23 mouse cellular contexts compared by ENCODE assay signal in genomic region chr6:16794036-16794435, GRCm38 (mm10).
A peak's percentile ranks its signal among the peaks of the same experiment; 100 is the strongest.
DNase-seq lines count a peak whose midpoint lies in the region; ATAC-seq lines count a peak whose summit lies in the region.
"Had no signal": no experiment of that assay in that cellular context is flagged by ENCODE, and none has a peak within 500 bp of the region (broad histone marks: within the 10 kb centered on the region; RNA-seq: fewer than 3 reads in every experiment).

No protein-coding gene starts in this region.

- no peak overlapping the region for H3K9ac ChIP-seq in embryonic facial prominence, embryonic 11.5 days (replicated peaks; ENCODE audit: low read length)
- H3K9ac ChIP-seq in kidney, embryonic 15.5 days, result no peak overlapping the region
- H3K9ac ChIP-seq: embryonic facial prominence, embryonic 12.5 days; forebrain, embryonic 13.5 days; forebrain, postnatal 0 days; heart, embryonic 13.5 days; hindbrain, embryonic 15.5 days had no signal

- no peak overlapping the region for H3K4me3 ChIP-seq in embryonic facial prominence, embryonic 11.5 days (ENCODE audit: low read depth, low read length)
- no peak overlapping the region for H3K4me3 ChIP-seq in limb, embryonic 10.5 days
- H3K4me3 ChIP-seq in kidney, embryonic 15.5 days (replicated peaks), result no peak overlapping the region
- H3K4me3 ChIP-seq: embryonic facial prominence, embryonic 12.5 days; forebrain, embryonic 13.5 days; gastrocnemius, adult 2 months; heart, embryonic 13.5 days; hindbrain, embryonic 15.5 days had no signal

- no peak overlapping the region for H3K4me2 ChIP-seq in embryonic facial prominence, embryonic 11.5 days (ENCODE audit: low read depth, low read length)
- no peak overlapping the region for H3K4me2 ChIP-seq in kidney, embryonic 15.5 days
- H3K4me2 ChIP-seq: embryonic facial prominence, embryonic 12.5 days; forebrain, embryonic 13.5 days; heart, embryonic 13.5 days; hindbrain, embryonic 15.5 days had no signal

- H3K9me3 ChIP-seq in embryonic facial prominence, embryonic 11.5 days (replicated peaks; ENCODE audit: control insufficient read depth, low read length), result no peaks in the 10 kb centered on the region
- no peaks in the 10 kb centered on the region for H3K9me3 ChIP-seq in limb, embryonic 10.5 days (replicated peaks)
- no peaks in the 10 kb centered on the region for H3K9me3 ChIP-seq in kidney, embryonic 15.5 days (replicated peaks)
- H3K9me3 ChIP-seq: embryonic facial prominence, embryonic 12.5 days; forebrain, embryonic 13.5 days; heart, embryonic 13.5 days; hindbrain, embryonic 15.5 days had no signal

- H3K36me3 ChIP-seq in embryonic facial prominence, embryonic 11.5 days (replicated peaks; ENCODE audit: control insufficient read depth, insufficient read depth, low read depth, low read length), result no peaks in the 10 kb centered on the region
- no peaks in the 10 kb centered on the region for H3K36me3 ChIP-seq in limb, embryonic 10.5 days
- no peaks in the 10 kb centered on the region for H3K36me3 ChIP-seq in kidney, embryonic 15.5 days
- H3K36me3 ChIP-seq: embryonic facial prominence, embryonic 12.5 days; heart, embryonic 13.5 days; hindbrain, embryonic 15.5 days had no signal

- ATAC-seq in embryonic facial prominence, embryonic 11.5 days (replicated peaks; ENCODE audit: insufficient number of reproducible peaks, low FRiP score, low TSS enrichment, low read depth), result no peak
- ATAC-seq in kidney, embryonic 15.5 days (replicated peaks; ENCODE audit: low FRiP score), result no peak
- ATAC-seq: activated CD4-positive, CD25-positive, alpha-beta regulatory T cell, adult 4 months; forebrain, embryonic 13.5 days; forebrain, postnatal 0 days; inflammation-experienced regulatory T-cells, adult 6 months; Patski had no signal

- H3K27ac ChIP-seq in embryonic facial prominence, embryonic 11.5 days (replicated peaks; ENCODE audit: low read depth, low read length), result no peak overlapping the region
- no peak overlapping the region for H3K27ac ChIP-seq in limb, embryonic 10.5 days
- no peak overlapping the region for H3K27ac ChIP-seq in kidney, embryonic 15.5 days
- H3K27ac ChIP-seq: embryonic facial prominence, embryonic 12.5 days; forebrain, embryonic 13.5 days; gastrocnemius, adult 2 months; heart, embryonic 13.5 days; hindbrain, embryonic 15.5 days had no signal

- no peaks in the 10 kb centered on the region for H3K27me3 ChIP-seq in embryonic facial prominence, embryonic 11.5 days (ENCODE audit: control insufficient read depth, insufficient read depth, low read length)
- H3K27me3 ChIP-seq in limb, embryonic 10.5 days (ENCODE audit: low read depth, poor library complexity, severe bottlenecking), result no peaks in the 10 kb centered on the region
- 0 out of 2 replicates have a peak, but pooled peaks cover 3% of the 10 kb centered on the region for H3K27me3 ChIP-seq in kidney, embryonic 15.5 days
- H3K27me3 ChIP-seq: CH12.LX; embryonic facial prominence, embryonic 12.5 days; forebrain, embryonic 13.5 days; heart, embryonic 13.5 days; hindbrain, embryonic 15.5 days had no signal

- DNase-seq in embryo, embryonic 11 days, result peak; percentile 32
- DNase-seq in embryonic facial prominence, embryonic 11.5 days (ENCODE audit: low spot score), result peak; percentile 50
- DNase-seq in limb, embryonic 10.5 days (ENCODE audit: low spot score), result peak; percentile 40
- DNase-seq in neural tube, embryonic 10.5 days (ENCODE audit: extremely low spot score, low spot score), result no peak
- DNase-seq in lung, adult 18-20 months, result no peak
- DNase-seq: adrenal gland, adult 2 months; adrenal gland, postnatal 25 days; cerebellum, adult 18-20 months; cerebellum, adult 9-11 months; cerebellum, postnatal 36 days; forebrain, postnatal 0 days; gastrocnemius, adult 2 months; gastrocnemius, postnatal 25 days; heart, postnatal 36 days had no signal

- 37% methylated on average over 7 of the region's 7 CpGs for WGBS in embryonic facial prominence, embryonic 11.5 days
- 41% methylated on average over 7 of the region's 7 CpGs for WGBS in limb, embryonic 10.5 days
- WGBS in kidney, embryonic 15.5 days, result 63% methylated on average over 7 of the region's 7 CpGs

- no peaks in the 10 kb centered on the region for H3K4me1 ChIP-seq in embryonic facial prominence, embryonic 11.5 days (ENCODE audit: control insufficient read depth, insufficient read depth, low read length)
- H3K4me1 ChIP-seq in limb, embryonic 10.5 days, result peaks cover 19% of the 10 kb centered on the region
- H3K4me1 ChIP-seq in kidney, embryonic 15.5 days, result no peaks in the 10 kb centered on the region
- H3K4me1 ChIP-seq: heart, embryonic 13.5 days; hindbrain, embryonic 15.5 days had no signal

Comparison
In these comparisons a context has a peak if more than half of its experiments do, and no peak if none do; other contexts are left out.
1. DNase-seq: peak in embryo, embryonic 11 days (single experiment), embryonic facial prominence, embryonic 11.5 days (single experiment) and limb, embryonic 10.5 days (single experiment); none in neural tube, embryonic 10.5 days (single experiment) and lung, adult 18-20 months (0 of 2).